Mouse (Mus musculus) kidney, embryonic 15.5 days (tissue): ENCODE measurements around the gene Casp9. TPM values are rescaled to one million over a fixed set of nuclear protein-coding genes. Genes with fewer than 3 reads are reported as not detected.
A peak's percentile ranks its signal among the peaks of the same experiment; 100 is the strongest.

Experiments
- ATAC-seq: fragments of 200-750 bp; cut with Nextera tagmentation; replicated peaks from 2 replicates; pipeline ENCODE4 v1.8.0; 2017; ENCODE audit warnings: moderate TSS enrichment; ENCODE audit not compliant: low FRiP score
- H3K27ac ChIP-seq: fragments of 300-500 bp; sonication (generic); 2 replicates; pipeline ENCODE4 v1.5.1; 2015; ENCODE audit warnings: mild to moderate bottlenecking, inconsistent platforms
- H3K27me3 ChIP-seq: fragments of 300-500 bp; sonication (generic); 2 replicates; pipeline ENCODE4 v1.6.1; 2015; ENCODE audit warnings: inconsistent platforms
- H3K36me3 ChIP-seq: fragments of 300-500 bp; sonication (generic); 2 replicates; pipeline ENCODE4 v1.6.1; 2015; ENCODE audit warnings: inconsistent platforms
- H3K4me1 ChIP-seq: fragments of 300-500 bp; sonication (generic); 2 replicates; pipeline ENCODE4 v1.6.1; 2015; ENCODE audit warnings: inconsistent platforms
- H3K4me2 ChIP-seq: fragments of 300-500 bp; sonication (generic); 2 replicates; pipeline ENCODE4 v1.6.1; 2015; ENCODE audit warnings: moderate library complexity, mild to moderate bottlenecking, inconsistent platforms
- H3K4me3 ChIP-seq: fragments of 300-500 bp; sonication (generic); replicated peaks from 2 replicates; pipeline ENCODE4 v1.5.1; 2015; ENCODE audit warnings: mild to moderate bottlenecking, inconsistent platforms
- H3K9ac ChIP-seq: fragments of 300-500 bp; sonication (generic); 2 replicates; pipeline ENCODE4 v1.6.1; 2015; ENCODE audit warnings: mild to moderate bottlenecking, inconsistent platforms
- H3K9me3 ChIP-seq: fragments of 300-500 bp; sonication (generic); replicated peaks from 2 replicates; pipeline ENCODE4 v1.6.1; 2016; ENCODE audit warnings: inconsistent platforms
- WGBS: fragments of 180-500 bp; shearing (Covaris S2); methylation state at CpG from one replicate; pipeline ENCODE4 v1.1.7; 2015; ENCODE audit warnings: mixed read lengths; 5-methylcytosine and 5-hydroxymethylcytosine counted together
- polyA plus RNA-seq: library from polyadenylated mRNA; unstranded; fragments of >200 nt; fragmentation: Nextera tagmentation; extraction: Ambion mirVana; gene quantifications from 2 replicates; pipeline ENCODE4 v1.2.1, GENCODE M21; 2015

Gene Casp9
- polyA plus RNA-seq, 1 experiment from 2014 or later = 23.7 TPM

- no peak for ATAC-seq
- H3K4me1 ChIP-seq = no peaks in the 10 kb centered on the region
Observed at GRCm38 (mm10) chr4:141822979-141823378, 29.6 kb downstream of the Casp9 start.

GRCm38 (mm10) chr4:141826060-141826459, 32.6 kb downstream of the Casp9 start, which contains the start of gene Cela2a:
Cela2a (minus strand) TSS chr4:141826160.
- no peak for ATAC-seq

More at GRCm38 (mm10) chr4:141822979-141823378, 29.6 kb downstream of the Casp9 start:
- H3K27me3 ChIP-seq = no peaks in the 10 kb centered on the region
- no peak overlapping the region for H3K27ac ChIP-seq
- H3K36me3 ChIP-seq = no peaks in the 10 kb centered on the region
- no peak overlapping the region for H3K4me3 ChIP-seq
- no peaks in the 10 kb centered on the region for H3K9me3 ChIP-seq
- 72% methylated on average over 3 of the region's 3 CpGs for WGBS
- no peak overlapping the region for H3K4me2 ChIP-seq
- H3K9ac ChIP-seq = no peak overlapping the region

GRCm38 (mm10) chr4:141827401-141827800, 34.0 kb downstream of the Casp9 start:
- ATAC-seq = no peak
- Histone ChIP-seq H3K4me1 (no peaks in the 10 kb centered on the region), H3K27me3 (no peaks in the 10 kb centered on the region), H3K9ac (no peak overlapping the region), H3K4me3 (no peak overlapping the region), H3K4me2 (no peak overlapping the region), H3K9me3 (no peaks in the 10 kb centered on the region), H3K36me3 (no peaks in the 10 kb centered on the region), H3K27ac (no peak overlapping the region)
- WGBS = 84% methylated on average over 2 of the region's 2 CpGs

More at GRCm38 (mm10) chr4:141826060-141826459, 32.6 kb downstream of the Casp9 start, which contains the start of gene Cela2a:
- H3K4me1 ChIP-seq = no peaks in the 10 kb centered on the region
- WGBS = 59% methylated on average over 5 of the region's 5 CpGs
- no peak within 1 kb of the TSS for H3K9ac ChIP-seq
- no peak within 1 kb of the TSS for H3K4me3 ChIP-seq
- H3K27ac ChIP-seq = no peak within 1 kb of the TSS
- H3K36me3 ChIP-seq = no peaks in the 10 kb centered on the region
- no peaks in the 10 kb centered on the region for H3K27me3 ChIP-seq
- H3K9me3 ChIP-seq = no peaks in the 10 kb centered on the region
- H3K4me2 ChIP-seq = no peak within 1 kb of the TSS

- no peak overlapping the region for H3K9ac ChIP-seq
Observed at GRCm38 (mm10) chr4:141828177-141828576, 34.8 kb downstream of the Casp9 start.

GRCm38 (mm10) chr4:141830381-141830780, 37.0 kb downstream of the Casp9 start:
- H3K27ac ChIP-seq = no peak overlapping the region
- ATAC-seq = no peak
- H3K4me1 ChIP-seq = no peaks in the 10 kb centered on the region
- no peaks in the 10 kb centered on the region for H3K36me3 ChIP-seq
- no peaks in the 10 kb centered on the region for H3K9me3 ChIP-seq
- H3K27me3 ChIP-seq = no peaks in the 10 kb centered on the region
- H3K9ac ChIP-seq = no peak overlapping the region
- no peak overlapping the region for H3K4me2 ChIP-seq
- no peak overlapping the region for H3K4me3 ChIP-seq
- WGBS = 65% methylated on average over 11 of the region's 11 CpGs

More at GRCm38 (mm10) chr4:141828177-141828576, 34.8 kb downstream of the Casp9 start:
- WGBS = 66% methylated on average over 4 of the region's 4 CpGs
- ATAC-seq = no peak
- no peaks in the 10 kb centered on the region for H3K4me1 ChIP-seq
- no peaks in the 10 kb centered on the region for H3K27me3 ChIP-seq
- no peak overlapping the region for H3K27ac ChIP-seq
- H3K9me3 ChIP-seq = no peaks in the 10 kb centered on the region
- H3K4me3 ChIP-seq = no peak overlapping the region
- no peak overlapping the region for H3K4me2 ChIP-seq
- no peaks in the 10 kb centered on the region for H3K36me3 ChIP-seq

- Histone ChIP-seq H3K9ac (no peak overlapping the region), H3K27me3 (no peaks in the 10 kb centered on the region), H3K4me2 (no peak overlapping the region), H3K27ac (no peak overlapping the region), H3K4me3 (no peak overlapping the region), H3K9me3 (no peaks in the 10 kb centered on the region), H3K4me1 (no peaks in the 10 kb centered on the region), H3K36me3 (no peaks in the 10 kb centered on the region)
- 76% methylated on average over 7 of the region's 7 CpGs for WGBS
- no peak for ATAC-seq
Observed at GRCm38 (mm10) chr4:141831361-141831760, 37.9 kb downstream of the Casp9 start.

- ATAC-seq = no peak
- no peak overlapping the region for H3K4me2 ChIP-seq
- H3K4me1 ChIP-seq = no peaks in the 10 kb centered on the region
- H3K9ac ChIP-seq = no peak overlapping the region
- H3K36me3 ChIP-seq = no peaks in the 10 kb centered on the region
- no peaks in the 10 kb centered on the region for H3K9me3 ChIP-seq
- 42% methylated on average over 1 of the region's 1 CpGs for WGBS
- no peak overlapping the region for H3K27ac ChIP-seq
- H3K4me3 ChIP-seq = no peak overlapping the region
- H3K27me3 ChIP-seq = no peaks in the 10 kb centered on the region
Observed at GRCm38 (mm10) chr4:141833911-141834310, 40.5 kb downstream of the Casp9 start.

GRCm38 (mm10) chr4:141834536-141835095, 41.2 kb downstream of the Casp9 start:
- no peak overlapping the region for H3K27ac ChIP-seq
- H3K4me2 ChIP-seq = no peak overlapping the region
- no peak overlapping the region for H3K4me3 ChIP-seq
- no peaks in the 10 kb centered on the region for H3K9me3 ChIP-seq
- no peaks in the 10 kb centered on the region for H3K36me3 ChIP-seq
- no peaks in the 10 kb centered on the region for H3K27me3 ChIP-seq
- 70% methylated on average over 5 of the region's 5 CpGs for WGBS
- H3K9ac ChIP-seq = no peak overlapping the region
- ATAC-seq = no peak
- H3K4me1 ChIP-seq = no peaks in the 10 kb centered on the region

GRCm38 (mm10) chr4:141845999-141846398, 52.6 kb downstream of the Casp9 start, which contains the start of gene Ctrc:
Ctrc (minus strand) TSS chr4:141846359.
- no peak for ATAC-seq
- no peaks in the 10 kb centered on the region for H3K27me3 ChIP-seq
- H3K9ac ChIP-seq = no peak within 1 kb of the TSS
- H3K36me3 ChIP-seq = no peaks in the 10 kb centered on the region
- WGBS = 86% methylated on average over 6 of the region's 6 CpGs
- H3K4me3 ChIP-seq = no peak within 1 kb of the TSS
- H3K27ac ChIP-seq = no peak within 1 kb of the TSS
- H3K4me2 ChIP-seq = no peak within 1 kb of the TSS
- no peaks in the 10 kb centered on the region for H3K4me1 ChIP-seq
- no peaks in the 10 kb centered on the region for H3K9me3 ChIP-seq

GRCm38 (mm10) chr4:141853437-141853836, 60.0 kb downstream of the Casp9 start:
- Histone ChIP-seq H3K4me1 (0 out of 2 replicates have a peak, but pooled peaks cover 4% of the 10 kb centered on the region), H3K4me2 (no peak overlapping the region), H3K27ac (no peak overlapping the region), H3K36me3 (0 out of 2 replicates have a peak, but pooled peaks cover 5% of the 10 kb centered on the region), H3K4me3 (no peak overlapping the region), H3K9ac (no peak overlapping the region), H3K9me3 (no peaks in the 10 kb centered on the region), H3K27me3 (no peaks in the 10 kb centered on the region)
- no peak for ATAC-seq
- 86% methylated on average over 9 of the region's 9 CpGs for WGBS

- H3K27ac ChIP-seq = 0 out of 2 replicates have a peak overlapping the region, but pooled peaks have one; percentile 3
- H3K4me1 ChIP-seq = 0 out of 2 replicates have a peak, but pooled peaks cover 4% of the 10 kb centered on the region
- H3K4me3 ChIP-seq = no peak overlapping the region
- 20% methylated on average over 10 of the region's 10 CpGs for WGBS
- H3K9ac ChIP-seq = no peak overlapping the region
- ATAC-seq = peak; percentile 55
- no peaks in the 10 kb centered on the region for H3K9me3 ChIP-seq
- peaks cover 40% of the 10 kb centered on the region for H3K36me3 ChIP-seq
- no peak overlapping the region for H3K4me2 ChIP-seq
- no peaks in the 10 kb centered on the region for H3K27me3 ChIP-seq
Observed at GRCm38 (mm10) chr4:141857422-141857930, 64.1 kb downstream of the Casp9 start.

GRCm38 (mm10) chr4:141858501-141858900, 65.1 kb downstream of the Casp9 start:
- H3K4me1 ChIP-seq = 0 out of 2 replicates have a peak, but pooled peaks cover 7% of the 10 kb centered on the region
- WGBS = 86% methylated on average over 20 of the region's 20 CpGs
- no peak for ATAC-seq
- no peaks in the 10 kb centered on the region for H3K9me3 ChIP-seq
- peaks cover 40% of the 10 kb centered on the region for H3K36me3 ChIP-seq
- H3K4me3 ChIP-seq = no peak overlapping the region
- no peaks in the 10 kb centered on the region for H3K27me3 ChIP-seq
- H3K27ac ChIP-seq = no peak overlapping the region
- no peak overlapping the region for H3K4me2 ChIP-seq
- H3K9ac ChIP-seq = no peak overlapping the region
